In the genomic region with DNA sequence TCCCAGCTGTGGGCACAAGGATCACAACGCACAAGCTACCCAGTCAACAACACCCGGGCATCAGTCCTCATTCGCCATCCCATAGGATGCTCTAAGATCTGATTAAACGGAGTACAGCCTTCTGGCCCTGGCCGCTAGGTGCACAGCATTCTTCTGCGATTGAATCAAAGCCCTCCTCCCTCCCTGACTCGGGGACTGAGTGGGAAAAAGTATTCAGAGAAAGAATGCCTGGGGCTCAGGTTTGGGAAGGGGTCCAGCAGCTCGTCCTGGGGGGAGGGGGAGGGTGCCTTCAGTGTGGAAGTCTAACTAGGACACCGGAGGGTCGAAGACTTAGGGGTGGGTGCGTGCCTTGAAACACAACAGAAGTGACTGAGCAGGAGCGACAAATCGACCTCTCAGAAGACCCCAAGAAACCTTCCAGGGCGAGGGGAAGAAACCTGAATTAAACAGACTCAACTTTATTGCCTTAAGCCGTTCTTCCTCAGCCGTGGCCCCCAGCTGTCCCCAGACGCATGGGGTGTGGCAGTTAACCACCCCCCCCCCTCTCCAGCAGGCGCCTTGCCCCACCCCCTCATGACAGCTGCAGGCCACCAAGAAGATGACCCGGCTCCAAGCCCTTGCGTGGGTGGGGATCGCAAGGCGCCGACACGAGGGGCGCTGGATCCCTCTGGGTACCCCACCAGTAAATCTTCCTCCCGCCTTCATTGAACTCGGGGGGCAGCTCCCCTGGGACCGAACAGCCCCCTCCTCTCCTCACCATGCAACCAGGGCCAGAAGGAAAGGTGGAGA, we compare ENCODE assay signal across 8 mouse cellular contexts. TPM values are rescaled to one million over a fixed set of nuclear protein-coding genes. Genes with fewer than 3 reads are reported as not detected.
A peak's percentile ranks its signal among the peaks of the same experiment; 100 is the strongest.
DNase-seq lines count a peak whose midpoint lies in the region; ATAC-seq lines count a peak whose summit lies in the region.

No protein-coding gene starts in this region.

- peak overlapping the region; percentile 45 for H3K4me3 ChIP-seq in limb, embryonic 11.5 days (ENCODE audit: low read depth, low read length)
- peak overlapping the region; percentile 50 for H3K4me3 ChIP-seq in neural tube, embryonic 13.5 days

- H3K27ac ChIP-seq in limb, embryonic 11.5 days (replicated peaks; ENCODE audit: low read depth, low read length) = no peak overlapping the region
- H3K27ac ChIP-seq in neural tube, embryonic 13.5 days (replicated peaks) = peak overlapping the region; percentile 28; the same call in 1 of the 2 replicates

- 2% methylated on average over 28 of the region's 28 CpGs for WGBS in limb, embryonic 11.5 days
- WGBS in neural tube, embryonic 13.5 days = 4% methylated on average over 28 of the region's 28 CpGs

- H3K36me3 ChIP-seq in limb, embryonic 11.5 days (ENCODE audit: control insufficient read depth, insufficient read depth, low read length) = no peaks in the 10 kb centered on the region
- H3K36me3 ChIP-seq in neural tube, embryonic 13.5 days = no peaks in the 10 kb centered on the region

- H3K27me3 ChIP-seq in limb, embryonic 11.5 days (ENCODE audit: control insufficient read depth, insufficient read depth, low read length) = peaks cover 16% of the 10 kb centered on the region
- peaks cover 21% of the 10 kb centered on the region for H3K27me3 ChIP-seq in neural tube, embryonic 13.5 days

- DNase-seq in heart, adult 18-20 months = peak; percentile 27 to 38
- no peak for DNase-seq in heart, postnatal 25 days (ENCODE audit: low spot score)
- DNase-seq in R1 (ENCODE audit: low read depth, low spot score) = peak; percentile 73
- DNase-seq in gastrocnemius, postnatal 4 days (ENCODE audit: low spot score in 2 of 2) = peak; percentile 32 to 66
- DNase-seq in limb, embryonic 11.5 days (ENCODE audit: low spot score) = peak; percentile 49
- DNase-seq in right cerebral cortex, postnatal 4 days = no peak
- DNase-seq in T-cell, adult 2 months (ENCODE audit: low spot score) = no peak

- intact Hi-C loops in heart, postnatal 25 days (cut with DNase I) = no loop called here

- H3K4me1 ChIP-seq in limb, embryonic 11.5 days (ENCODE audit: control insufficient read depth, insufficient read depth, low read length) = peaks cover 8% of the 10 kb centered on the region; the same call in 1 of the 2 replicates
- H3K4me1 ChIP-seq in neural tube, embryonic 13.5 days (replicated peaks) = peaks cover 27% of the 10 kb centered on the region

- H3K9me3 ChIP-seq in limb, embryonic 11.5 days (ENCODE audit: control insufficient read depth, low read length) = no peaks in the 10 kb centered on the region
- no peaks in the 10 kb centered on the region for H3K9me3 ChIP-seq in neural tube, embryonic 13.5 days

- ATAC-seq in limb, embryonic 11.5 days (ENCODE audit: insufficient number of reproducible peaks, low FRiP score, low TSS enrichment, low read depth) = no peak
- peak; percentile 51 for ATAC-seq in neural tube, embryonic 13.5 days (ENCODE audit: low read depth)

- peak overlapping the region; percentile 95 for H3K4me2 ChIP-seq in limb, embryonic 11.5 days (ENCODE audit: low read depth, severe bottlenecking)
- H3K4me2 ChIP-seq in neural tube, embryonic 13.5 days = peak overlapping the region; percentile 87

- H3K9ac ChIP-seq in limb, embryonic 11.5 days (ENCODE audit: low read length) = peak overlapping the region; percentile 55; the same call in 1 of the 2 replicates
- peak overlapping the region; percentile 74 for H3K9ac ChIP-seq in neural tube, embryonic 13.5 days

RNA-seq across cellular contexts. Expression of a gene that starts 0.5 kb away (rescaled TPM):
- 10 to 100 TPM; 18.9 to 24.9 TPM for total RNA-seq in heart, adult 18-20 months (2021)
- 10 to 100 TPM; 15.5 to 16.3 TPM for total RNA-seq in heart, postnatal 25 days (2021)
- total RNA-seq in gastrocnemius, postnatal 4 days (2021) = 10 to 100 TPM; 77.8 to 78.7 TPM
- polyA plus RNA-seq in limb, embryonic 11.5 days (2014; fragmentation: Nextera tagmentation; extraction: Ambion mirVana) = 0.47 and 0.59 TPM in 2 replicates
- 3.2 and 3.4 TPM in 2 replicates for polyA plus RNA-seq in neural tube, embryonic 13.5 days (2015; fragmentation: Nextera tagmentation; extraction: Ambion mirVana)

RNA-seq across cellular contexts. Expression of a gene that starts 25.7 kb away (rescaled TPM):
- total RNA-seq in heart, adult 18-20 months (2021) = 1 to 10 TPM; 2.6 to 3.0 TPM
- 1 to 10 TPM; 3.3 to 6.1 TPM for total RNA-seq in heart, postnatal 25 days (2021)
- total RNA-seq in gastrocnemius, postnatal 4 days (2021) = 1 to 10 TPM; 8.2 to 9.7 TPM
- polyA plus RNA-seq in limb, embryonic 11.5 days (2014; fragmentation: Nextera tagmentation; extraction: Ambion mirVana) = 3.7 and 4.2 TPM in 2 replicates
- 7.5 and 10.3 TPM in 2 replicates for polyA plus RNA-seq in neural tube, embryonic 13.5 days (2015; fragmentation: Nextera tagmentation; extraction: Ambion mirVana)

RNA-seq across cellular contexts. Expression of a gene that starts 48.3 kb away (rescaled TPM):
- 10 to 100 TPM; 74.1 to 78.0 TPM for total RNA-seq in heart, adult 18-20 months (2021)
- 10 to 100 TPM; 77.5 to 84.0 TPM for total RNA-seq in heart, postnatal 25 days (2021)
- total RNA-seq in gastrocnemius, postnatal 4 days (2021) = 100 to 1,000 TPM; 166 to 179 TPM
- polyA plus RNA-seq in limb, embryonic 11.5 days (2014; fragmentation: Nextera tagmentation; extraction: Ambion mirVana) = 608 and 644 TPM in 2 replicates
- polyA plus RNA-seq in neural tube, embryonic 13.5 days (2015; fragmentation: Nextera tagmentation; extraction: Ambion mirVana) = 344 and 395 TPM in 2 replicates

RNA-seq across cellular contexts. Expression of a gene that starts 48.6 kb away (rescaled TPM):
- 10 to 100 TPM; 22.4 to 30.2 TPM for total RNA-seq in heart, adult 18-20 months (2021)
- 10 to 100 TPM; 18.6 to 22.7 TPM for total RNA-seq in heart, postnatal 25 days (2021)
- total RNA-seq in gastrocnemius, postnatal 4 days (2021) = 10 to 100 TPM; 28.2 to 28.8 TPM
- polyA plus RNA-seq in limb, embryonic 11.5 days (2014; fragmentation: Nextera tagmentation; extraction: Ambion mirVana) = 42.5 and 53.3 TPM in 2 replicates
- 24.9 and 28.2 TPM in 2 replicates for polyA plus RNA-seq in neural tube, embryonic 13.5 days (2015; fragmentation: Nextera tagmentation; extraction: Ambion mirVana)

Comparison
In these comparisons a context has a peak if more than half of its experiments do, and no peak if none do; other contexts are left out.
1. DNase-seq: peak in heart, adult 18-20 months (2 of 2), R1 (single experiment), gastrocnemius, postnatal 4 days (2 of 2) and limb, embryonic 11.5 days (single experiment); none in heart, postnatal 25 days (single experiment), right cerebral cortex, postnatal 4 days (single experiment) and T-cell, adult 2 months (single experiment).